Mouse (Mus musculus) midbrain, embryonic 15.5 days (tissue): ENCODE data around the gene Immp2l. TPM values are rescaled to one million over a fixed set of nuclear protein-coding genes. Genes with fewer than 3 reads are reported as not detected.

Experiments
- ATAC-seq: fragments of 200-750 bp; cut with Nextera tagmentation; replicated peaks from 2 replicates; pipeline ENCODE4 v1.8.0; 2017; ENCODE audit warnings: moderate TSS enrichment
- H3K27ac ChIP-seq: fragments of 300-500 bp; sonication (generic); 2 replicates; pipeline ENCODE4 v1.5.1; 2015; ENCODE audit warnings: mild to moderate bottlenecking, inconsistent platforms
- H3K27me3 ChIP-seq: fragments of 300-500 bp; sonication (generic); replicated peaks from 2 replicates; pipeline ENCODE4 v1.6.1; 2015; ENCODE audit warnings: inconsistent platforms
- H3K36me3 ChIP-seq: fragments of 300-500 bp; sonication (generic); replicated peaks from 2 replicates; pipeline ENCODE4 v1.6.1; 2015; ENCODE audit warnings: inconsistent platforms
- H3K4me1 ChIP-seq: fragments of 300-500 bp; sonication (generic); 2 replicates; pipeline ENCODE4 v1.6.1; 2015; ENCODE audit warnings: inconsistent platforms
- H3K4me2 ChIP-seq: fragments of 300-500 bp; sonication (generic); 2 replicates; pipeline ENCODE4 v1.6.1; 2015; ENCODE audit warnings: inconsistent platforms, mild to moderate bottlenecking, moderate library complexity
- H3K4me3 ChIP-seq: fragments of 300-500 bp; sonication (generic); 2 replicates; pipeline ENCODE4 v1.5.1; 2015; ENCODE audit warnings: mild to moderate bottlenecking, inconsistent platforms
- H3K9ac ChIP-seq: fragments of 300-500 bp; sonication (generic); 2 replicates; pipeline ENCODE4 v1.6.1; 2015; ENCODE audit warnings: mild to moderate bottlenecking, inconsistent platforms
- H3K9me3 ChIP-seq: fragments of 300-500 bp; sonication (generic); 2 replicates; pipeline ENCODE4 v1.6.1; 2016; ENCODE audit warnings: inconsistent platforms
- WGBS: fragments of 180-500 bp; shearing (Covaris S2); methylation state at CpG from one replicate; pipeline ENCODE4 v1.1.7; 2015; ENCODE audit warnings: mixed read lengths; 5-methylcytosine and 5-hydroxymethylcytosine counted together
- polyA plus RNA-seq: library from polyadenylated mRNA; unstranded; fragments of >200 nt; fragmentation: Nextera tagmentation; extraction: Ambion mirVana; gene quantifications from 2 replicates; pipeline ENCODE4 v1.2.1, GENCODE M21; 2015

Gene Immp2l
- polyA plus RNA-seq, 1 experiment from 2014 or later: 6.2 TPM

DNA sequence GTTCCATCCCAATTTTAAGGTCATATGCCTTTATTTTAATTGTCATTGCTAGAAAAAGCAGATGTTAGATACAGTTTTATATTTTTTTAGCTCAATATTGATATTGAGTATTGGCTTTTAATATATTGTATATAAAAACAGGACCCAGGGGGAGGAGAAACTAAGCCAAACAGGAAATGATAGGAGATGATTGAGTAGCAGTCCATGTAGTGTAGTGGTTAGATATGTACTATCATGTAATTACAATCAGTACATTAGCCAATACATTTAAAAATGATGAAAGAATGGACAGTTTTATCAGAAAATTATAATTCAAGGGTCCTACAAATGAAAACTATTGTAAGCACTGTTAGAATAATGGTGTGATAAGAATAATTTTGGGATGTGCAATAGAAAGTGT lies 94.5 kb downstream of the Immp2l start:
- no peaks in the 10 kb centered on the region for H3K27me3 ChIP-seq
- no peaks in the 10 kb centered on the region for H3K4me1 ChIP-seq
- H3K4me2 ChIP-seq: no peak overlapping the region
- no peak overlapping the region for H3K9ac ChIP-seq
- H3K27ac ChIP-seq: no peak overlapping the region
- no peak for ATAC-seq
- no peaks in the 10 kb centered on the region for H3K36me3 ChIP-seq
- H3K9me3 ChIP-seq: no peaks in the 10 kb centered on the region
- no peak overlapping the region for H3K4me3 ChIP-seq

DNA sequence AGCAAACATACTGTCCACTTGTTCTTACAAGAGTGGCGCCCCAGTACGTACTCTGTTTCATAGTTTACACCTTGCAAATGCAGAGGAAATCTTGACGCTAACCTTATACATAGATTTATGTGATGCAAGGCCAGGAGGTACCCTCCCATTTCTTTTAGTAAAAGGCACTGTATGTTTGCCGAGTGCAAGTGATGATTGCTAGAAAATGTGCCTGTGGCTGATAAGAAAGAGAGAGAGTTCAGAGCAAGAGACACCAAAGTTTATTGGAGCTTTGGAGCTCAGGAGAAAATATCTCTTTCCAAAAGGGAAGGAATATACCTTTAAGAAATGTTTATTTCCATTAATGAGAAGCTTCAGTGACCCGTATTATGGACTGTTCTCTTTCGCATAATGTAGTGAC lies 95.8 kb downstream of the Immp2l start:
- Histone ChIP-seq H3K9ac (no peak overlapping the region), H3K4me2 (no peak overlapping the region), H3K4me1 (no peaks in the 10 kb centered on the region), H3K27ac (no peak overlapping the region), H3K36me3 (no peaks in the 10 kb centered on the region), H3K27me3 (no peaks in the 10 kb centered on the region), H3K9me3 (no peaks in the 10 kb centered on the region), H3K4me3 (no peak overlapping the region)
- 75% methylated on average over 6 of the region's 6 CpGs for WGBS
- no peak for ATAC-seq

DNA sequence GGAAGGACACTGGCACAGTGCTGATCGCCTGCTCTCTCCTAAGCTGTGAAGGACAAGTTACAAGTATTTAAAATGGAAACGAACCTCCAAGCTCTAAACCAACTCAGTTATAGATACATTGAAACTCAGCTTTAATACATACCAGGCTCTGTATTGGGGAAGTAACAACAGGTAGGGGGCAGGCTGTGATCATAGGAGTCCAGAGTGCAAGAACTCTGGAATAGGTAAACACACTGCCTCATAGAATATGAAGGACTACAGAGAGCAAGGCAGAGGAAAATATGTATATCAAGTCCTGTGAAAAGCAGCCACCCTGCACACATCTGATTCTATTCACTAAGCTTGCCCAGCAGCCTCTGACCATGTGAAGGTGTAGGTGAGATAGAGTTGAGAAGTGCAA lies 99.3 kb downstream of the Immp2l start:
- H3K27me3 ChIP-seq: no peaks in the 10 kb centered on the region
- no peak overlapping the region for H3K27ac ChIP-seq
- no peaks in the 10 kb centered on the region for H3K36me3 ChIP-seq
- 84% methylated on average over 2 of the region's 2 CpGs for WGBS
- H3K4me1 ChIP-seq: no peaks in the 10 kb centered on the region
- no peak overlapping the region for H3K4me3 ChIP-seq
- no peak overlapping the region for H3K9ac ChIP-seq
- H3K9me3 ChIP-seq: no peaks in the 10 kb centered on the region
- ATAC-seq: no peak
- H3K4me2 ChIP-seq: no peak overlapping the region

DNA sequence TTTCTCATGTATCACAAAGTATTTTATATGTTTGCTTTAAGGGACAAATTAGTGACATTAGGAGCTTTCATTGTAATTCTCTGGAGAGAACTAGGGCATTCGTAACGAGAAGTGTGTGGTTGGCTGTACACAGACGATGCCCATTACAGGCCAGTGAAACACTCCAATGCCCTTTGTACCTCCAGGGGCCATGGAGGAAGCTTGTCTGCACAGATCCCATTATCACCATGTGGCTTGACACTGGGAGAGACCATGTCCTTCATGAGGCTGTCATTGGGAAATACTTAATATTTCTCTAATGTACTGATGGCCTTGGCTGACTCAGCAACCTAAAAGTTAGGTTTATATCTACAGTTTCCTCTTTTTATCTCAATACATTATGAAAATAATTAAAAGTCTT lies 111.0 kb downstream of the Immp2l start:
- Histone ChIP-seq H3K4me2 (no peak overlapping the region), H3K36me3 (no peaks in the 10 kb centered on the region), H3K4me3 (no peak overlapping the region), H3K9me3 (no peaks in the 10 kb centered on the region), H3K4me1 (no peaks in the 10 kb centered on the region), H3K9ac (no peak overlapping the region), H3K27ac (no peak overlapping the region), H3K27me3 (no peaks in the 10 kb centered on the region)
- no peak for ATAC-seq
- 68% methylated on average over 3 of the region's 3 CpGs for WGBS

DNA sequence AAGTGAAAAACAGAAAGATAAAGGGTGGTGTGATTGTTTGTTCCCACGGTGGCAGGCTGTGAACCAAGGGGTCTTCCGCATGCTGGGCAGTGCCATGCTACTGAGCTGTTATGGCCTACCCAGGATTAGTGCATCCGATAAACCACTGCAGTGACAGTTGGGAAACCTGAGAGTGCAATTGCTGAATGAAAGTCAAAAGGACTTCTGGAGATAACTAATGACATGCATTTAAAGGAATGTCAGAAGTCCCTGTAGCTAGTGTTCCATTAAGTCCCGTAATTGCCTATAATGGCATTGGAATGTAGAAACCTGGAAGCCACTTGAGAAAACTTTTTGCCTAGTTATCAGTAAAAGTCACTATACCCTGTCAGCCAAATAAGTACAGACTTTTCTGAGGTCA lies 135.7 kb downstream of the Immp2l start:
- 90% methylated on average over 4 of the region's 4 CpGs for WGBS

DNA sequence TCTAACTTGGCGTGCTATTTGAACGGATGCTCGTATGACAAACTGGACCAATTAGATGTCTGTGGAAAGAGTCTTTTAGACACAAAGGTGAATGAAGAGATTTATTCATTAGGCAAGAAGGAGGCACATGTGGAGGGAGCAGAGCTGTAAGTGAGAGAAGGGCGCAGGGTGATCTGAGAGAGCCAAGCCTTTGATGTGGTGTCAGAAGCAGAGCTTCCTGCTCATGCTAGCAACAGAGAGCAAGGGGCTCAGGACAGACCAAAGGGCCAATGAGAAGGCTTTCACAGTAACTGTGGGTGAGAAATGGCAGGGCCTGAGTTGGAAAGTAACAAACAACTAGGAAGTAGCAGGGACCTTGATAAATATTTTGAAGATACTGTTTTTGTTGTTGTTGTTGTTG lies 143.9 kb downstream of the Immp2l start:
- H3K4me3 ChIP-seq: no peak overlapping the region
- no peaks in the 10 kb centered on the region for H3K4me1 ChIP-seq
- no peaks in the 10 kb centered on the region for H3K9me3 ChIP-seq
- no peak overlapping the region for H3K4me2 ChIP-seq
- H3K27me3 ChIP-seq: no peaks in the 10 kb centered on the region
- H3K9ac ChIP-seq: no peak overlapping the region
- ATAC-seq: no peak
- H3K36me3 ChIP-seq: no peaks in the 10 kb centered on the region
- 82% methylated on average over 4 of the region's 4 CpGs for WGBS
- no peak overlapping the region for H3K27ac ChIP-seq

More for the DNA sequence above, 135.7 kb downstream of the Immp2l start:
- Histone ChIP-seq H3K4me1 (no peaks in the 10 kb centered on the region), H3K36me3 (no peaks in the 10 kb centered on the region), H3K9me3 (no peaks in the 10 kb centered on the region), H3K9ac (no peak overlapping the region), H3K27ac (no peak overlapping the region), H3K27me3 (no peaks in the 10 kb centered on the region), H3K4me3 (no peak overlapping the region), H3K4me2 (no peak overlapping the region)
- ATAC-seq: no peak

DNA sequence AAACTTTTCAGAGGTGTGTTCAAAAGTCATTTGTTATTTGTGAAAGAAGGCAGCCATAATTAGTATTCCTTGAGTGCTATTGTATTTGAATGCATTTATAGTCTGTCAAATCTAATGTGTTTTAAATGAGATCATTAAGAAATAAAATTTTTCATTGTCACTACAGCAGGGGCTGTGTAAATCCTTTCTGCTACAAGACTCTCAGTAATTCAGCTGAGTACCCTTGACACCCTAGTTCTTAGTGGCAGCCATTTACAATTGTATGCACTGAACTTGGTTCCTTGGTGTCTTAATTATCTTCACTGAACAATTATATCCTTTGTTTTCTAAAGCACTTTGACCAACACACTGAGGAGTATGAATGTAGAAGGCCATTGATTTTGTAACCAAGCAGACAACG lies 146.2 kb downstream of the Immp2l start:
- no peak for ATAC-seq
- no peak overlapping the region for H3K4me2 ChIP-seq
- no peaks in the 10 kb centered on the region for H3K4me1 ChIP-seq
- no peaks in the 10 kb centered on the region for H3K27me3 ChIP-seq
- no peak overlapping the region for H3K9ac ChIP-seq
- no peak overlapping the region for H3K27ac ChIP-seq
- WGBS: 45% methylated on average over 1 of the region's 1 CpGs
- no peaks in the 10 kb centered on the region for H3K36me3 ChIP-seq
- no peak overlapping the region for H3K4me3 ChIP-seq
- H3K9me3 ChIP-seq: no peaks in the 10 kb centered on the region

DNA sequence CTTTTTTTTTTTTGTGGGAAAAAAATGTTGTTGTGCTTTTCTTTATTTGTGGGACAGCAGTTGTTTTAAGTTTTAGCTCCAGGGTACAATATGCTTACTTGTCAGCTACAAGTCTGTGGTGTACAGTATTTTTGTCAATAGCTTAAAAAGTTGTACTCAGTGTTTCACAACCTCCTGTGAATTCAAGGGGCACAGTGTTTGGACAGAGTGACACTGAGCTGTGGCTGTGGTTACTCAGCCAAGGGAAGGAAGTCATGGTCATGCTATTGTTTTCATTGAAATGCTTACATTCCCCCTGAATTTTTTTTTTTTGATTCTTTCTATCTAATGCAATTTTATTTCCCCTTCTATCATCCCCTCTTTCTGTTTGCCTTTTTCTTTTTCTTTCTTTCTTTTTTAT lies 159.0 kb downstream of the Immp2l start:
- Histone ChIP-seq H3K27me3 (no peaks in the 10 kb centered on the region), H3K36me3 (no peaks in the 10 kb centered on the region), H3K4me2 (no peak overlapping the region), H3K27ac (no peak overlapping the region), H3K4me1 (no peaks in the 10 kb centered on the region), H3K4me3 (no peak overlapping the region), H3K9ac (no peak overlapping the region), H3K9me3 (no peaks in the 10 kb centered on the region)
- ATAC-seq: no peak

DNA sequence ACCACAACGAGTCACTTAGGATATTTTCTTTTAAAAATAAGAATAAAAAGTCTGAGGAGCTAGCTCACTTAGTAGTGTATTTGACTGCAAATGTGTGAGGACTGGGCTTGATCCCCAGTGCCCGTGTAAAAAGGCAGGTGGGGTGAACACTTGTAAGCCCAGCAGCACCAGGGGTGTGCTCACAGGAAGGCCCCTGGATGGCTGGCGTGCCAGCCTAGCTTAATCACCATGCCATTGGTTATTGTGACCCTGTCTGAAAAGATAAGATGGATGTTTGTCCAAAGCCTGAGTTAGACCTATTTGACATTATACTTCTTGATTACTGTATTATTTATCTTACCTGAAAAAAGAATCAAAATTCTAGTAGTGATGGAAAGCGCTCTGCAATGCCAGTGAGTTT lies 161.2 kb downstream of the Immp2l start:
- 83% methylated on average over 4 of the region's 4 CpGs for WGBS
- H3K27ac ChIP-seq: no peak overlapping the region
- H3K36me3 ChIP-seq: no peaks in the 10 kb centered on the region
- no peaks in the 10 kb centered on the region for H3K27me3 ChIP-seq
- H3K9me3 ChIP-seq: no peaks in the 10 kb centered on the region
- no peak overlapping the region for H3K9ac ChIP-seq
- ATAC-seq: no peak
- no peaks in the 10 kb centered on the region for H3K4me1 ChIP-seq
- no peak overlapping the region for H3K4me3 ChIP-seq
- no peak overlapping the region for H3K4me2 ChIP-seq

DNA sequence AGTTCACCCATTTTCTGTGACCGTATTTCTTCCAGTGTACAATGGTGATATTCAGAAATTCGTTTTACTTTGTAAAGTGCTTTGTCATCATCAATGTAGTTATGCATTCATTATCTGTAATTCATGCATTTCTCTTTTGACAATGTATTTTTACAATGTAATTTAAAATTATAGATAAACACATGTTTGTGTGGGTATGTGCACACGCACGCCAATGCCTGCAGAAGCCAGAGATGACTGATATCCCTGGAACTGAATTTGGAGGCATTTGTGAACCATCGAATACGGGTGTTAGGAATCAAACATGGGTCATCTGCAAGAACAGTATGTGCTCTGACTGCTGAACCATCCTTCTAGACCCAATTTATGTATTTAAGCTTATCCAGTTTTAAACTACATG lies 161.6 kb downstream of the Immp2l start:
- H3K36me3 ChIP-seq: no peaks in the 10 kb centered on the region
- WGBS: 91% methylated on average over 6 of the region's 6 CpGs
- no peaks in the 10 kb centered on the region for H3K4me1 ChIP-seq
- H3K9me3 ChIP-seq: no peaks in the 10 kb centered on the region
- H3K4me2 ChIP-seq: no peak overlapping the region
- H3K4me3 ChIP-seq: no peak overlapping the region
- H3K27ac ChIP-seq: no peak overlapping the region
- no peak overlapping the region for H3K9ac ChIP-seq
- H3K27me3 ChIP-seq: no peaks in the 10 kb centered on the region
- no peak for ATAC-seq

DNA sequence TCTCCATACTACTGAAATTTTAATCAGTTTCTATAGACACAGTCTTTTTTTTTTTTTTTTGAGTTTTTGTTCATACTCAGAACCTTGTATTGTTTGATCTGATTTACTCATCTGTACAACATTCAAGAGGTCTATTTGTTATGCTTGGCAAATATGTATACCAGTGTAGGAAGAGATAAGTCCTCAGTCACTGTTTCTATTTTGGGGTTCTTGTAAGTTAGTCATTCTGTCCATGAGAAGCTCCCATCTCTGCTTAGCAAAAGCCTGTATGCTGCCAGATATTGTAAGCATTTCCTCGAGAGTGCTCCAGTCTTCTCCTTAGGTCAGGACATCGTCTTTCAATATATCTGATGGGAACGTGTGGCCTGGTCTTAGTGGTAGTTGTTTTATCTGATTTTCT lies 168.9 kb downstream of the Immp2l start:
- Histone ChIP-seq H3K27ac (no peak overlapping the region), H3K36me3 (no peaks in the 10 kb centered on the region), H3K4me3 (no peak overlapping the region), H3K27me3 (no peaks in the 10 kb centered on the region), H3K4me2 (no peak overlapping the region), H3K9me3 (no peaks in the 10 kb centered on the region), H3K4me1 (no peaks in the 10 kb centered on the region), H3K9ac (no peak overlapping the region)
- 80% methylated on average over 3 of the region's 3 CpGs for WGBS
- no peak for ATAC-seq

DNA sequence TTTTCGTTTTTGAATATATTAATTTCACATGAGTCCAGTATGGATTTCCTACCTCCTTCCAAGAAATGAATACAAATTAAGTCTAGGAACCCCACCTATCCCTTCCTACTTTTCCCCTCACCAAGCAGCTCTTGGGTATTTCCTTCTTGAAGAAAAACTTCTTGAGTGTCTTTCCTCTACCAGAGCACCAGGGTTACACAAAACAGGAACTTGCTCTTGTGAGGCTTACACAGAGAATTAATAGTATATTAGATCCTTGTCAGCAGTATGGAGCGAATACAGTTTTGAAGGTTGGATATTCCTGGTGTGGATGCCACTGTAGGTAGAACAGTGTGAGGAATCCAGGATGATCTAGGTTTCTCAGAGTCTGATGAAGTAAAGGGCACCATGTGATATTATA lies 172.5 kb downstream of the Immp2l start:
- ATAC-seq: no peak

DNA sequence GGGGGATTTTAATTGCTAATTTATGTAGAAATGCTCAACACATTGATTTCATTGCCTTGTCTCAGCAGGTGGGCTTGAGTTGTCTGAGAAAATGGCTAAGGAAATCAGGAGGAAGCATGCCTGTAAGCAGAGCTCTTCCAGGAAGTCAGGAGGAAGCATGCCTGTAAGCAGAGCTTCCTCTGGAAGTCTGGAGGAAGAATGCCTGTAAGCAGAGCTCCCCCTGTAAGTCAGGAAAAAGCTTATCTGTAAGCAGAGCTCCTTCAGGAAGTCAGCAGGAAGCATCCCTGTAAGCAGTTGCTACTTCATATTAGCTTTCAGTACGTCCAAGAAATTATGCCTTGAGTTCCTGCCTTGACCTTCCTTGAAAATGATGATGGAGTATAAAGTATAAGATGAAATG lies 191.3 kb downstream of the Immp2l start:
- no peak overlapping the region for H3K9ac ChIP-seq
- WGBS: 55% methylated on average over 1 of the region's 1 CpGs
- no peak overlapping the region for H3K4me3 ChIP-seq
- no peak overlapping the region for H3K4me2 ChIP-seq
- H3K27ac ChIP-seq: no peak overlapping the region
- no peak for ATAC-seq
- H3K27me3 ChIP-seq: no peaks in the 10 kb centered on the region
- H3K36me3 ChIP-seq: no peaks in the 10 kb centered on the region
- H3K9me3 ChIP-seq: no peaks in the 10 kb centered on the region
- H3K4me1 ChIP-seq: no peaks in the 10 kb centered on the region

More for the DNA sequence above, 172.5 kb downstream of the Immp2l start:
- Histone ChIP-seq H3K4me2 (no peak overlapping the region), H3K9me3 (no peaks in the 10 kb centered on the region), H3K9ac (no peak overlapping the region), H3K4me1 (no peaks in the 10 kb centered on the region), H3K36me3 (no peaks in the 10 kb centered on the region), H3K27ac (no peak overlapping the region), H3K4me3 (no peak overlapping the region), H3K27me3 (no peaks in the 10 kb centered on the region)
- 89% methylated on average over 2 of the region's 2 CpGs for WGBS

DNA sequence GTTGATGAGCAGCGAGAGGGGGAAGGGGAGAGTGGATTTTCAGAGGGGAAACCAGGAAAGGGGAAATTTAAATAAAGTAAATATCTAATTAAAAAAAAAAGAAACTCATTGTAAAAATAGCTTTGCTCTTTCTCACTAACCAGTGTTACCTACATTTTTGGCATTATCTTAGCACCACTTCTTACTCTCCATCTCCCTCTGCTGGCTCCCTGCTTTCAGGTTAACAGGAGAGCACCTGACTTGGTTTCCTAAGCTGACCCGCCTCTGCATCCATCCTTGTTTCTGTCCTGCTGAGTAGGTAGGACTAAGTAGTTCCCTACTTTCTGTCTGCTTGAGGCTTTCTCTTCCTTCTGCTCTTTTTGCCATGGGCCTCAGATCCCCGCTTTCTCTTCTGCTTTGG lies 198.0 kb downstream of the Immp2l start:
- no peak overlapping the region for H3K4me3 ChIP-seq
- H3K36me3 ChIP-seq: no peaks in the 10 kb centered on the region
- 72% methylated on average over 3 of the region's 3 CpGs for WGBS
- no peaks in the 10 kb centered on the region for H3K27me3 ChIP-seq
- H3K4me2 ChIP-seq: no peak overlapping the region
- no peak for ATAC-seq
- no peak overlapping the region for H3K9ac ChIP-seq
- H3K27ac ChIP-seq: no peak overlapping the region
- no peaks in the 10 kb centered on the region for H3K9me3 ChIP-seq
- H3K4me1 ChIP-seq: 0 out of 2 replicates have a peak, but pooled peaks cover 7% of the 10 kb centered on the region
